Mouse (Mus musculus) Patski (cell line): ENCODE data around the gene Tspan12. TPM values are rescaled to one million over a fixed set of nuclear protein-coding genes. Genes with fewer than 3 reads are reported as not detected.

ENCODE experiments used
- ATAC-seq: fragments of 100-300 bp; one replicate; pipeline ENCODE4 v1.8.0; 2021
- CTCF ChIA-PET: fragments of 350-600 bp; sonication (Branson Sonifier 250); formaldehyde crosslinking; loops from one replicate; lab custom pipeline; 2022; ENCODE audit warnings: inconsistent platforms; lab: Charles Lee
- POLR2A ChIA-PET: fragments of 350-600 bp; sonication (Branson Sonifier 250); formaldehyde crosslinking; loops from one replicate; lab custom pipeline; 2022; ENCODE audit warnings: antibody characterized with exemption, inconsistent platforms; lab: Charles Lee
- DNase-seq: peaks from one replicate; pipeline ENCODE4 v3.0.0-alpha.2; 2011; ENCODE audit warnings: low read depth, low spot score
- H3K27me3 ChIP-seq: fragments of 371-371 bp; one replicate; pipeline ENCODE4 v1.5.1; 2021
- CTCF ChIP-seq: fragments of 100-300 bp; IDR thresholded peaks from one replicate; pipeline ENCODE4 v1.5.1; 2021
- in situ Hi-C: fragments of 300-500 bp; cut with MboI; formaldehyde crosslinking; loops from 3 replicates; pipeline ENCODE4 v1.11.1; 2018; ENCODE audit warnings: low pct_unique_long_range_greater_than_20kb, mixed read lengths
- polyA plus RNA-seq: library from polyadenylated mRNA; unstranded; gene quantifications from one replicate; pipeline ENCODE4 v1.2.3, GENCODE M21; 2021

Tspan12 gene
- polyA plus RNA-seq, 1 experiment from 2014 or later, result 25.1 TPM

DNA sequence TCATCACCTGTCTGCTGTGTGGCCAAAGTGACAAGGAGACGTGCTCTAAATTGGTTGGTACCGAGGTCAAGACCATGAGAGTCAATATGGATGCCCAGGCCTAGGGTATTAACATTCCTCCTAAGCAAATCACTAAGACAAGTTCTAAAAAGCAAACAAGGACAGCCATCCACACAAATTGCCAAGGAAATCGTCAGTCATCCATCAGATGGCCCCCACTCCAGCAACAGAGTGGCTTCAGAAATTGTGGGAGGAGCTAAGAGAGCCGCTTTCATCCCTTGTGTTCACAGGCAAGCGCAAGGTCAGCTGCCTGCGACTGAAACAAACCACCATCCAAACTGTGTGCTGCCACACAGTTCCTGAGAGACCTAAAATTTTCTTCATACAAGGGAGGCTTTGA, 1.0 kb upstream of the Tspan12 start:
- in situ Hi-C loops, result no loop called here
- ATAC-seq, result no peak
- no peak for DNase-seq
- CTCF ChIA-PET, result interaction anchor here (0.8 to 1.8 kb wide), 2 partner anchors 13 to 59 kb away, joined by 3 to 5 read pairs; no protein-coding TSS in a partner anchor
- no peaks in the 10 kb centered on the region for H3K27me3 ChIP-seq
- TF ChIP-seq CTCF, result no peak
- POLR2A ChIA-PET, result no interaction called here

DNA sequence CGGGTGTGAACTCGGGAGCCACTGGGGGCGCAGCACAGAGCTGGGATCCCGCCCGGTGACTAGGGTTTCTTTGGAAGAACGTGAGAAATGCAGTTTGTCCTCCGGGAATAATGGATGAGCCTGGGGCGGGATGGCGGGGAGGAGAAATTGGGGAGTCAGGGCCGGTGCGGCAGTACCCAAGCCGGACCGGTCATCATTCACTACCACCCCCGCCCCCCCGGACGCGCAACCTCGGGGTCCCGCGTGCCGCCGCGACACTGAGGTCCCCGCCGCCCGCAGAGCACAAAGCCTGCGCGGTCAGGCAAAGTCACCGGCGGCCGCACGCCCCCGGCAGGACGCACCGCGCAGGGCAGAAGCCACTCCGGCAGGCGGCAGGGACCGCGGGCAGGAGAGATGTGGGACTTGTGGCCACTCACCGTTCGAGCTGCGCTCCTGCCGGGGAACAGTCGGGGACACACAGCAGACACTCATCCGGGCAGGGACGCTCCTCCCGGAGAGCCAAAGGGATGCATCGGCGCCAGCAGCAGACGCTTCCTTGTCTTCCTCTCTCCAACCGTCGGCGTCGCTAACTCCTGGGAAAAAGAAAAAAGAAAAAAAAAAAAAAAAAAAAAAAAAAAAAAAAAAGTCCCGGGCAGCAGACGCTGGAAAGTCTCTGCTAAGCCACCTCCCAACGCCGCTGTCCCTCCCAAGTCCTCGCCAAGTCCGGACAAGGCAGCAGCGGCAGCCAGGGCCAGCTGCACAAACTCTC, 545 bp downstream of the Tspan12 start:
- DNase-seq (no peak), ATAC-seq (peak; percentile 91)
- no peaks in the 10 kb centered on the region for H3K27me3 ChIP-seq
- ChIA-PET CTCF (interaction anchor here (0.7 to 3.0 kb wide), 8 partner anchors 11 to 129 kb away, joined by 3 to 10 read pairs (median 4); partner anchors contain the start of gene Ing3), POLR2A (interaction anchor here (0.7 kb wide), 2 partner anchors 35 to 412 kb away, joined by 8 to 15 read pairs; no protein-coding TSS in a partner anchor)
- peak; percentile 89 for TF ChIP-seq CTCF
- in situ Hi-C loops, result no loop called here

DNA sequence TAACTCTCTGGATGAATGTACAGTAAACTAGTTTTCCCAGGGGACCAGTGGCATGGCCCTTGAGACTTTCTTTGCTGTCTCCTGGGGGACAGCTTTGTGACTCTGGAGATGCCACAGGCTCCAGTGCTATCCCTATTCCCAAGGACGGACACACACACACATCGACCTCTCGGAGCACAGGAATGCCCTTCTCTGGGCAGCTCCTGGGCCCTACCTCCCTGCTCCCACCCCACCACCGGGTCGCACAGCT, 1.0 kb downstream of the Tspan12 start:
- POLR2A ChIA-PET, result no interaction called here
- DNase-seq, result no peak
- CTCF ChIA-PET, result interaction anchor here (0.7 to 3.0 kb wide), 7 partner anchors 11 to 130 kb away, joined by 3 to 10 read pairs (median 4); partner anchors contain the start of gene Ing3
- no peaks in the 10 kb centered on the region for H3K27me3 ChIP-seq
- peak; percentile 97 for ATAC-seq
- in situ Hi-C loops, result no loop called here
- no peak for TF ChIP-seq CTCF

DNA sequence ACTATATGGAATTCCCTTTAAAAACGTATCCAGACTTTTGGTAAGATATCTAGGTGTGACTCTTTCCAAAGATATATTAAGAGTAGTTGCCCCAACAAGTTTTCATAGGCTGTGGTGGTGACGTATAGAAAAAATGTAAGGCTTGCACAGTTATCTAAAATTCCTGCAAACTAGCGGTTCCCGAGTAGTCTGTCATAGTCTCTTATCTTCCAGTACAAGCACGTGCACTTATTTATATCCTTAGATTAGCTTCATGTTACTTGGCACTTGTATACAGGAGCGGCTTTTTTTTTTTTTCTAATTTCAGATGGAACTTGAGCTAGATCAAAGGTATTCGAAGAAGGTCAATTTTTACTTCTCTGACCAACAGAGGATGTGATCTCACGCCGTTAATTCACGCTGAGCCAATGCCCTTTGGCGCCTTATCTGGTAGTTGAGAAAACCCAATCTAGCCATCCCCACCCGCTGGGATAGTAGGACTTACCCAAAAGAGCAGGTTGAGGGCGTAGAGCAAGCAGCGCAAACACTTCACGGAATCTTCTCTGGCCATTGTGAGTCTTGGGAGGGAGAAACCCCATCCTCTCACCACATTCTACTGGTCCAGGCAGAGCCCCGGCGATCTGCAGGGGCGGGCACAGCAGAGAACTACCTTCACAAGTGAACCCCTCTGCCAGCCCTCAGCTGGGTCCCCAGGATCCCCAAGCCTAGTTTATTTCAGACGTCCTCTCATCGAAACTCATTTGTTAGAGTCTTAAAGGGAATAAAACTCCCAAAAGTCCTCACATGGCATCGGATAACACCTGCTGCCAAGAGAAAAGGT, 1.6 kb downstream of the Tspan12 start:
- TF ChIP-seq CTCF, result no peak
- in situ Hi-C loops, result no loop called here
- POLR2A ChIA-PET, result no interaction called here
- CTCF ChIA-PET, result interaction anchor here (0.7 to 3.0 kb wide), 7 partner anchors 10 to 131 kb away, joined by 3 to 10 read pairs (median 4); partner anchors contain the start of gene Ing3
- H3K27me3 ChIP-seq, result no peaks in the 10 kb centered on the region
- ATAC-seq, result no peak
- DNase-seq, result no peak

DNA sequence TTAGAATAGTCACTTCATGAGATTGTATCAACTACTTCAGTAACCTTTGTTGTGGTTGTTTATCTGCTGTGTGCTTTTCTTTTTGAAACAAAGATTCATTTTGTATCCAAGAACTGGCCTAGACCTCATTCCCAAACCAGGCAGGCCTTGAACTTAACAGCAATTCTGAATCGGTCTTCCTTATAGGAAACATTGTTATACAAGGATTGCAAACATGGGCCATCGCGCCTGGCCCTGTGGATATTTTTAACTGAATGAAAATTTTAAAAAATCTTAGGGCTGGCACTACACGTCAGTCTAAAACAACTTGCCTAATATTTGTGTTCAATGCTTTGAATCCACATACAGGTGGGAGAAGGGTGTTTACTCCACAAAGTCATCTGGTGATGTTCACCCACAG, 3.5 kb downstream of the Tspan12 start:
- no peak for DNase-seq

DNA sequence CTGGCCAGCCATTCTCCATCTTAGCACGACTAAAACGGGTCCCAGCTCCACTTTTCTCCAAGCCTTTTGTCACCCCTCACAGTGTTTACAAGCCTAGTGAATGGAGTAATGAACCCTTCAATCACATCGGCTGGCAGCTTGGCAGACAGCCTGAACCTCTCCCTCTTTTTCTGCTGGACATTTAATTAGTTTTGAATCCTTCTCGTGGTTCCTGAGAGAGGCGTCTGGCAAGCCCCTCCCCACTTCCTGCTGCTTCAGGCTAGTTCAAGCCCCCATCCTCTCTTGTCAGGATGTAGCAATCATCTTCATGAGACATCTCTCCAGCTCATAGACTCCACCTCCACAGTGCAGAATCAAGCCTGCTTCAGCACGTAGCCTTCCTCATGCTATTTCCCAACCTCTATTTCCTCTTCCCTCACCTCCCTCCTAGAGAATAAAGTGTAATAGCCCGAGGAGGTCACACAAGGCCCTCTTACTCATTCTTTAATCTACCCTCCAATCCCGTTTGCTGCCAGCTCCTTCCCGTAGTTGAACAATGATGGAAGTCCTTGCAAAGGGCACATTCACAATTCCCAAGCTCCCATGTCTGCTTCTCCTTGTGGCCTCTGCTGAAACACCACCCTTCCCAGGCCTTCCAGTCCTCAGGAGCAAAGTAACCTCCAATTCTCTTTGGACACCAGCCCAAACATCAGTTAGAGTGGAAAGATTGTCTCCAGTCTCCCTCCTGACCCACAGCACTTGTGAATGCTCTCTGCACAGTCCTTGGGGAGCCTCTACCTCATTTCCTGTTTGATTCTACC, 12.1 kb downstream of the Tspan12 start:
- ATAC-seq (peak; percentile 47), DNase-seq (no peak)
- ChIA-PET POLR2A (no interaction called here), CTCF (interaction anchor here (0.8 to 2.2 kb wide), 4 partner anchors 11 to 44 kb away, joined by 3 to 5 read pairs (median 5); partner anchors contain the start of gene Tspan12)
- H3K27me3 ChIP-seq, result no peaks in the 10 kb centered on the region
- TF ChIP-seq CTCF, result no peak
- in situ Hi-C loops, result loop anchor here (5.0 kb wide), 1 partner anchor 38 kb away; no protein-coding TSS in a partner anchor

More for the DNA sequence above, 3.5 kb downstream of the Tspan12 start:
- no peak for TF ChIP-seq CTCF
- CTCF ChIA-PET, result interaction anchor here (3.0 kb wide), 1 partner anchor 52 kb away, joined by 10 read pairs; no protein-coding TSS in a partner anchor
- POLR2A ChIA-PET, result no interaction called here
- in situ Hi-C loops, result no loop called here
- no peak for ATAC-seq
- no peaks in the 10 kb centered on the region for H3K27me3 ChIP-seq

DNA sequence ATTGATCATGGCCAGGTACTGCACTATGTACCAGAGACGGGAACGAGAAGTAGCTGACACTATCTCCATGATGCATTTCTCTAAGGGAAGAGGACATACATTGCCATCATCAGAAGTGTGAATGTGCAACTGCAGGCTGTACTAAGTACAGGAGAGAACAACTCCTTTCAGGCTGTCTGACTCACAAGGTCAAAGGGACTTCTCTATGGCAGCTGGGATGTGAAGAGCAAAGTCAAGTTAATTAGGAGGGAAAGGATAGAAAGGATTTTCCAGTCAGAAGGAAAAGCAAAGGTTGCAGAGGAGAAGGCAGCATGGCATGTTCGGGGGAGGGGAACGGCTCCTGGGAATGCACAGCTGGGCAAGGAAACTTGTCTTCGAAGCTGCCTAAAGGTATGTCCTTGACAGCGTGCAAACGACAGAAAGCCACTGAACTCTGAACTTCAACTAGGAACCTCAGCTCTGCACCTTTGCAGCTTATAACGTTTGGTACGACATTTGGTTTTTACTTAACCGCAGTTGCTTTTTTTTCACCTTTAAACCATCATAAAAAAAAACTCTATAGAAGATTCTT, 13.0 kb downstream of the Tspan12 start:
- no peak for ATAC-seq
- H3K27me3 ChIP-seq, result no peaks in the 10 kb centered on the region
- in situ Hi-C loops, result loop anchor here (5.0 kb wide), 1 partner anchor 37 kb away; no protein-coding TSS in a partner anchor
- ChIA-PET POLR2A (no interaction called here), CTCF (interaction anchor here (0.8 to 2.2 kb wide), 4 partner anchors 11 to 43 kb away, joined by 3 to 5 read pairs (median 5); partner anchors contain the start of gene Tspan12)
- no peak for DNase-seq
- no peak for TF ChIP-seq CTCF

DNA sequence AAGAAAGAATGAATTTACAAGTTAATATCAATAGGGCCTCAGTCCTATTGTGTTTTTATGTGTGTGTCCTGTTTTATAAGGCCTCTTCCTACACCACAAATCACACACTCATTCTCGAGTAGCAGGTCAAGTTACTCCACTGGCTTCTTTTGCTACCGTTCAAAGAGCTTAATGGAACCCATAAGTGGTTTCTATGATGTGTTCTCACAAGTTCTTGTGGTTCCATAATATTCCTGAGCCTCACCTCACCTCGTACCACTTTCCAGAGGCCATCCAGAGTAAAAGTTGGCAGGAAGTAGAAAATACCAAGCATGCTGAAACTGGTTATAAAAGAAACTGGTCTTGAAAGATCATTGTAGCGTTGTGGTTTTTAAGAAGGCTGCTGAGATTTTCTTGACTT, 18.8 kb downstream of the Tspan12 start:
- POLR2A ChIA-PET, result no interaction called here
- H3K27me3 ChIP-seq, result no peaks in the 10 kb centered on the region
- no peak for TF ChIP-seq CTCF
- ATAC-seq, result no peak
- in situ Hi-C loops, result no loop called here
- CTCF ChIA-PET, result interaction anchor here (4.2 kb wide), 1 partner anchor 10 kb away, joined by 12 read pairs; no protein-coding TSS in a partner anchor
- DNase-seq, result no peak

DNA sequence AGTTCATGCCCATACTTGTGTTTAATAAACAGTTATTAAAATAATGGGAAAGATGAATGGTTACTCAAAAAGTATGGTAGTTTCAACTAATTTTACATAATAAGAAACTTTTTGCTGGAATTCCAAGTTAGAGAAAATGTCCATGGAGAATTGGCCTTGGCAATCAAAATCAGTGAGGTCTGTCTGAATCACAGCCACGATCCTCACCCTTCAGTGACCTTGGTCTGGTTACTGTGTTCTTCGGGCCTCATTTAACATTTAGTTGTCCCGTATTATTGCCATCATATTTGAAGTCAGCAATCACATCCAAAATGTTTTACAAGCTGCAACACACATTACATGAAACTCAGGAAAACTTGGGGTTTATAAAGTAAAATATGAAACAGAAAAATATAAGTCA, 20.4 kb downstream of the Tspan12 start:
- ChIA-PET POLR2A (no interaction called here), CTCF (interaction anchor here (1.2 to 4.2 kb wide), 2 partner anchors 8 to 36 kb away, joined by 3 to 12 read pairs; no protein-coding TSS in a partner anchor)
- DNase-seq (no peak), ATAC-seq (no peak)
- no peak for TF ChIP-seq CTCF
- no peaks in the 10 kb centered on the region for H3K27me3 ChIP-seq
- in situ Hi-C loops, result no loop called here
